In genomic region chr2:132134758-132135157, GRCm38 (mm10) we compare ENCODE assay signal across 27 mouse cellular contexts.
"Had no signal": no experiment of that assay in that cellular context is flagged by ENCODE, and none has a peak within 500 bp of the region (broad histone marks: within the 10 kb centered on the region; RNA-seq: fewer than 3 reads in every experiment).

No protein-coding gene starts in this region.

- DNase-seq: gastrocnemius, postnatal 14 days; gastrocnemius, postnatal 36 days; heart, adult 11 months; heart, adult 2 months; heart, postnatal 14 days; heart, postnatal 36 days; kidney, adult 11 months; kidney, adult 2 months; kidney, adult 9 months; kidney, postnatal 14 days; kidney, postnatal 36 days; layer of hippocampus, adult 9-11 months; layer of hippocampus, postnatal 36 days; liver; liver, embryonic 13.5 days had no signal

- H3K4me2 ChIP-seq: heart, embryonic 11.5 days; heart, embryonic 15.5 days; hindbrain, embryonic 14.5 days; kidney, embryonic 15.5 days; limb, embryonic 12.5 days; liver, embryonic 11.5 days; liver, embryonic 13.5 days; liver, embryonic 15.5 days had no signal

- H3K27me3 ChIP-seq: heart, embryonic 13.5 days; heart, embryonic 15.5 days; kidney, embryonic 15.5 days; limb, embryonic 12.5 days; liver, embryonic 13.5 days; liver, embryonic 15.5 days had no signal

- H3K27ac ChIP-seq: heart, adult 2 months; heart, embryonic 13.5 days; heart, embryonic 15.5 days; hindbrain, embryonic 14.5 days; hindbrain, postnatal 0 days; kidney, embryonic 15.5 days; kidney, postnatal 0 days; limb, embryonic 10.5 days; limb, embryonic 12.5 days; liver, embryonic 13.5 days; liver, embryonic 15.5 days had no signal

- H3K9ac ChIP-seq: heart, embryonic 15.5 days; hindbrain, embryonic 14.5 days; kidney, embryonic 15.5 days; limb, embryonic 12.5 days; liver, embryonic 13.5 days; liver, embryonic 15.5 days had no signal

- ATAC-seq: hindbrain, postnatal 0 days; intestine, embryonic 16.5 days had no signal

- H3K4me3 ChIP-seq: heart, adult 2 months; heart, embryonic 13.5 days; heart, embryonic 15.5 days; kidney, embryonic 15.5 days; limb, embryonic 10.5 days; limb, embryonic 12.5 days; liver, embryonic 13.5 days; liver, embryonic 15.5 days had no signal

- H3K36me3 ChIP-seq: heart, embryonic 13.5 days; heart, embryonic 15.5 days; kidney, embryonic 15.5 days; limb, embryonic 10.5 days; limb, embryonic 12.5 days; liver, embryonic 13.5 days; liver, embryonic 15.5 days had no signal

- H3K9me3 ChIP-seq: heart, embryonic 13.5 days; heart, embryonic 15.5 days; kidney, embryonic 15.5 days; limb, embryonic 10.5 days; limb, embryonic 12.5 days; liver, embryonic 13.5 days; liver, embryonic 15.5 days had no signal
